Mouse (Mus musculus) left cerebral cortex, postnatal 14 days (tissue): ENCODE measurements around the gene Plk5. TPM values are rescaled to one million over a fixed set of nuclear protein-coding genes. Genes with fewer than 3 reads are reported as not detected.

Experiments used
- DNase-seq, 2 experiments: peaks; one replicate each; pipeline ENCODE4 v3.0.0; 2021 to 2022; ENCODE audit warnings: low spot score in 2 of 2, mixed read lengths in 1 of 2
- intact Hi-C: fragments of 180-260 bp; cut with DNase I; formaldehyde crosslinking; loops from one replicate; pipeline ENCODE4 v1.15.1; 2025
- total RNA-seq, 2 experiments: library from RNA; stranded (reverse); gene quantifications; 2 replicates each; pipeline ENCODE4 v1.2.3; 2021

Gene Plk5
- total RNA-seq, 2 experiments from 2014 or later: 7.6 to 10.6 TPM

DNA sequence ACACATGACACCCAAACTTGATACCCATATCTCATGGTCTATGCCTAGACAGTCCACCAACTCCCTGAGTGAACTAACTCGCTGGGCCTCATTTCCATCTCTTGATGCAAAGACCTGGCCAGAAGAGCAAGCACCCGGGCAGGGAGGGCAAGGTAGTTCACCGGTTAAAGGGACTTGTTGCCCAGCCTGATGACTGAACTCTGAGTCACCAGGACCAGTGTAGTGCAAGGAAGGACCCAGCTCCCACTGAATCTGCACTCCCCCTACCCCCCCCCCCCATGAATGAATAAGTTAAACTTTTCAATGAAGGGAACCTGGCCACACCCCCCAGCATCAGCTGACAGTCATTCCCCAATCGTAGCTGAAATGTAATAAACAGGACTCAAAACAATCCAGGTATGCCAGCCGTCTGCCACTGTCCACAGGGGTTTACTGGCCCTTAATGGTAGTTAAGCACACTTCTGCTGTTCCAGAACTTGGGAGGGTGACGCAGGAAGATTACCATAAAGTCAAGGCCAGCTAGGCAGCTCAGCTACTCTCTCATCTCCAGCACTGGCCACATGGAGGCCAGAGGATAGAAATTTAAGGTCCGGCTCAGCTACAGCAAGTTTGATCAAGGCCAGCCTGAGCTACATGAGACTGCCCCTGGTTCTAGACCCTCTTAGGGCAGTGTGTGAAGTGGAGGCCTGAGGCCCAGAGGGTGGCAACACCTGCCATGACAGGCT, 26.5 kb downstream of the Plk5 start:
- no peak for DNase-seq
- intact Hi-C loops: no loop called here

DNA sequence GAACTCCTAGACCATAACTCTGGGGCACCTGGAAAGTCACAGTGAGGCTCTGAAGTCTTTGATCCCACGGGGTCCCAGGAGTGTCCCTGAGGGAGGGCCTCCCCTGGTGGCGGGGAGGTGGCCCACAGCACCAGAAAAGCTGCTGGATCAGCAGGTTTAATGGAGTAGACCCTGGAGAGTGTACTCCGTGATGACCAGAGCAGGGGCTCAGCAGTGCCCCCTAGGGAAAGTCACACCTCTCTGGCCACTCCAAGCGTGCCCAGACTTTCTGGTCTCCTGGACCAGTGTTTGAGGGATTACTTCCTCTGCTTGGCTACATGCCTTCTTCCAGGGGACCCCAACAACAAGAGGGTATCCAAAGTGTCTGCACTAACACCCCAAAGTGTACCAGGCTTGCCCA, 27.2 kb downstream of the Plk5 start:
- intact Hi-C loops: no loop called here
- no peak for DNase-seq

DNA sequence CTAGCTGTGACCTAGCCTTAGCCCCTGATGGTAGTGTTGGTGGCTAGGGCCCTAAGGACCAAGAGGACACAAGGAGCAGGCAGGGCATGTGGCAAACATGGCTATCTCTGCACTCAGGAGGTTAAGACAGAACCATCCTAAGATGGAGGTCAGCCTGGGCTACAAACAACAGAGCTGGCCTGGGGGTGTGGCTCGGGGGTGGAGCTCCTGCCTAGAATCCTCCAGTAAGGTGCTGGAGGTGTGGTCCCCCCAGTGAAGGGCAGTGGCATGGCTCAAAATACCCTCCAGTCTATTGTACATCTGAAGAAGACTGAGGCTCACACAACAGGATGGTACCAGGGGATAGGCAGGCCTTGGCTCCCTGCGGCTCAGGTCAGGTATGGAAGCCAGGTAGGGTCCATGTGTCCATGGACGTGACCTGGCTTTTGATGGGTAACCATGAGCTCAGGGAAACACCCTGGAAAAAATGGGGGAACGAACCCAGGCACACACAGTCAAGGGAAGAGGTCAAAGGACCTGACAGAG, 27.9 kb downstream of the Plk5 start:
- DNase-seq: no peak
- intact Hi-C loops: no loop called here

DNA sequence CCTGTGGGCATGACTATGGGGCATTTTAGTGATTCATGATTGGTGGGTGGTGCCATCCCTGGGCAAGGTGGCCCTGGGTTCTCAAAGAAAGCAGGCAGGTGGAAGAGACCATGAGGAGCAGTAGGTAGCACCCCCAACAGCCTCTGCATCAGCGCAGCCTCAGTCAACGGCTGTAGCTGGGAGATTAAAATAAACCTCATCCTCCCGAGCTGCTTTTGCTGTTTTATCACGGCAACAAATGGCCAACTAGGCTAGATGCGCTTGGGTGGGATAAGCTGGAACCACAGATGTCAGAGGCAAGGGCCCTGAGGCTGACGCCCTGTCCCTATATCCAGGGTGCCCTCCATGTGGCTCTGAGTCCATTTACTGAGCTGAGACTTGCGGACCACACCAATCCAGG, 28.4 kb downstream of the Plk5 start:
- intact Hi-C loops: no loop called here
- no peak for DNase-seq

DNA sequence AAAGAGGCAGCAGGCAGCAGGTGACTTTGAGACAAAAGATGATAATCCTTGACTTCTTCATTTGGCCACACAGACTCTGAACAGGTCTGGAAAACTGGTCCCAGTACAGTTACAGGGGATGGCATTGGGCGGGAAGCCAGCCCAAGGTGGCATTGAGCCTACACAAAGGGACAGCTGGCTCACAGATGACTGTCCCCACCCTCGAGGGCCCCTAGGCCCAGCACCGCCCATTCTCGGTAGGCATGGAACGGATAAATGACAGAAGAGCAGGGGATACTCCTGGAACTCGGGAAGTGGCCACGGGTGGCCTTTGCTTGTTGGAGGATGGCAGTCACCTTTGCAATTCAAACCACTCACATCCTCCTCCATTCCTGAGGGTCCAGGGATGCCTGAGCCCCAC, 29.1 kb downstream of the Plk5 start:
- DNase-seq: no peak
- intact Hi-C loops: no loop called here

DNA sequence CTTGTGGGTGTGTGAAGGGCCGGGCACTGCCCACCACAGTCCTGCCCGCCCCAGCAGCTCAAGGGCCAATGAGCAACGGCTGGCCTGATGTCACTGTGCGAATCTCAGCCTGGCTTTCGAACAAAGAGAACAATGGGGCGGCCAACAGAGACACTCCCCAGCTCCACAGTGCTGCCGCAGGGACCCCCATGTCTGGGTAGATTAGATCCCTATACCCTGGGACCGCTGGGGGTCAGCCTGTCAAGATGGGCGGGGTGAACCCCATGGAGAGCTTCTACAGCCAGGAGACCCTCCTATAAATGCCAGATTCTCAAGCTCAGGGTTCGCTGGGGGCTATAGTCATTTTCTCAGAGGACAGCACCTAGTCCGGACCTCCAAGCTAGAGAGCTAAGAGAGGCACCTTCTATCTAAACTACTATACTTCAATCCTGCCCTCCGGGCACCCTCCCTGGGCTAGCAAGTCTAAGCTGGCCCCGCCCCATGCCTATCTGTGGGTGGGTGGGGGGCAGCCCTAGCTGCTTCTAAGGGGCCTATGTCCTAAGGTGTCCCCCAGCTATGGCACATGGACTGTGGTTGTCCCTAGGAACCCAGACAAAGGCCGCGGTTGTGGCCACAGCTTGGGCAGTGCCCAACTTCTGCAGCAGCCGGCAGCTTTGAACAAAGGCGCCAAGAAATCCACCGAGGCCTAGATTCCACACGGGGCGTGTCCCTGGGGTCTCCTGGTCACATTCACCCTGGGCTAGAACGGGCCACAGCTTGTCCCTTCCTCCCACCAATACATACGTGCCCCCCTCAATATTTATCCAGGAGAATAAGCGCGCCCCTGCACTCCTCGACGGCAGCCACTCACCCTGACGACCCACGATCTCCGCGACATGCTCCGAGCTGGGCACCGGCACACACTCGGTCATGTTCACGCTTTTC, 29.8 kb downstream of the Plk5 start:
- intact Hi-C loops: no loop called here
- peak in 1 of 2 experiments; percentile 67 for DNase-seq

DNA sequence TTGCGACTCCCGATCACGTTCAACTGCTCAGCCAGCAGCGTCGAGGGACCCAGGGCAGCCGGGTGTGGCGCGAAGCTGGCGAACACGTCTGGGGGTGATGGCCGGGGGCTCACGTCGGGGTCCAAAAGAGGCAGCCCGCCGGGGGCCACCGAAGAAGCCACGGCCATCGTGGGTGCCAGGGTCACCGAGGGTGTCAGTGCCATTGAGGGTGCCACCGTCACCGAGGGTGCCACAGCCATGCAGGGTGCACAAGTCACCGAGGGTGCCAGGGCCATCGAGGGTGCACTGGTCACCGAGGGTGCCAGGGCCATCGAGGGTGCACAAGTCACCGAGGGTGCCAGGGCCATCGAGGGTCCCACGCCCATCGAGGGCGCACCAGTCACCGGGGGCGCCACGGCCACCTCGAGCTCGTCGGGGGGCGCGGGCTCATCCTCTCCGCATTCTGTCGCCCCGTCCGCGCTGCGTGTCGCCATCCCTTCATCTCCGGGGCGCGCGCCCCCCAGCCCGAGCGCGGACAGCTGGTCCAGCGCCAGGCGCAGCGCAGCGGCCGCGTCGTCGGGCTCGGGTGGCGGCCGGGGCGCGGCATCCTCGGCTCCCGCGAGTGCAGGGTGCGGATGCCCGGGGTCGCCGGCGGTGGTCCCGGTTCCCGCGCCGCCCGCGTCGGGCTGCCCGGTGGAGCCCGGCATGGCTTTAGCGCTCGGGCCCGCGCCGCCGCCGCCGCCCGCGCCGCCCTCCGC, 30.6 kb downstream of the Plk5 start:
- DNase-seq: no peak

DNA sequence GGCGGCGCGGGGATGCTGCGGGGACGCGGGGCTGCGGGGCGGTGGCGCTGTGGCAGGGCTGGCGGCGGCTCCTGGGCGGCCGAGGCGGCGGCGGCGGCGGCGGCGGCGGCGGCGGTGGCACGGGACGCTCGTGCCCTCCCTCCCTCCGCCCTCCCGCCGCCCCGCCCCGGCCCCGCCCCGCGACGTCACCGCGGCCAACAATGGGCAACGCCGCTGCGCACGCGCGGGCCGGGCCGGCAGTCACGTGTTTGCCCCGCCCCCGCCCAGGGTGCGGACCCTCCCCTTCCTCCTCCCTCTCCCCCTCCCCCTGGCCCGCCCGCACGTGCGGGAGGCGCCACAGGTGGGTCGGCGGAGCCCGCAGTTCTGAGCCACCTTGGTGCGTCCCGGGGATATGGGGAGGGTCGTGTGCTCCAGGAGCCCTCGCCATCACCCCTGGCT, 31.3 kb downstream of the Plk5 start, which contains the start of gene Mex3d:
TSS of gene Mex3d (minus strand) at position 138 of the 438 bp plus-strand sequence.
- peak; percentile 79 to 91 for DNase-seq
- intact Hi-C loops: no loop called here

More for the DNA sequence above, 30.6 kb downstream of the Plk5 start:
- intact Hi-C loops: no loop called here

DNA sequence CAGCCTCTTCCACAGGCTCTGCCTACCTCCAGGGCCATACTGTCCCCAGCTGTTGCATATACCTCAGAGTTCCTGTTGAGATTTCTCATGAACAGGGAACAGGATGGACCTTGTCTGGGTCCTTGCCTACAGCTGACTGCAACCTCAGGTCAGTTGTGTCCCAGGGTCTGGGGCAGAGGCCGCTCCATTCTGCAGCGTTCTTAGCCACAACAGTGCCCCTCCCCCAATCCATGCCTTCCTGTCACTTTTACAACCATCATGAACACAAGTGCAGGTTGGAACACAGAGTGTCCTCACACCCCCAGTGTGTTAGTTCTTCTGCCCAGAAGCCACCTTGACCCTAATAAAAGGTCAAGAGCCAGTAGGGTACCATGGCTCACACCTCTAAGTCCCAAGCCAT, 32.5 kb downstream of the Plk5 start:
- intact Hi-C loops: no loop called here
- no peak for DNase-seq

DNA sequence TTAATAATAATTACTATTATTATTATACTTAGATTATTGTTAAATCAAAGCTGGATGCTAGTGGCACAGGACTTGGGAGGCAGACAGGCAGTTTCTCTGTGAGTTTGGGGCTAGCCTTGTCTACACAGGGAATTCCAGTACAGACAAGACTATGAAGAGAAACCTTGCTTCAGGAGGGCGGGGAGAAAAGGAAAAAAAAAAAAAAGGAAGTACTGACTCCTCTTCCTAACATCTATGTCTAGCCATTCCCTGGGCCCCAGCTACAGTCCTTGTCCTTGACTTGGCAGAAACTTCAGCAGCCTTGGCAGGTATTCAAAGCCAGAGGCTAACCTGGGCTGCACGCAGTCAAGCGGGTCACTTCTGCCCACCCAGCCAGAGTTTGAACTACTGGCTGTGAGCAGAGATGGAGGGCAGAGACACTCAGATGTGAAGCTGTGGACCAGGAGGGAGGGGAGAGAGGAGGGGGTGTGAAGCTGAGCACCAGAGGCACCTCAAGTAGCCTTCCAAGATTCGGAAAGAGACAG, 33.0 kb downstream of the Plk5 start:
- intact Hi-C loops: no loop called here
- DNase-seq: no peak

DNA sequence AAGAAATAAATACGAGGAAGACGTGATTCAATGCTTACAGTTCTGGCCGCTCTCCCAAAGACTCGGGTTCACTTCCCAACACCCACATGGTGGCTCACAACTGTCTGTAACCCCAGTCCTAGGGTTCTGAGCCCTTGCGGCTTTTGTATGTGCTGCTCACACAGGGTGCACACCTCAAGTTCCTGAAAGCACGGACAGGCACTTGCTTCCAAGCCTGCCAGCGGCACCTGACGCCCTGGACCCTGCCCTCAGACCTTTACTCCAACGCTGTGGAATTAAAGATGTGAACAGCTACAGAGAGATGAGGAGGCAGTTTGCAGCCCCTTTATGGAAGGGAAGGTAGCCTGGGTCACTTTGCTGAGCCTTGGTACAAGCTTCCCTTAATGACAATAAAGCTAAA, 34.4 kb downstream of the Plk5 start:
- DNase-seq: no peak
- intact Hi-C loops: no loop called here

DNA sequence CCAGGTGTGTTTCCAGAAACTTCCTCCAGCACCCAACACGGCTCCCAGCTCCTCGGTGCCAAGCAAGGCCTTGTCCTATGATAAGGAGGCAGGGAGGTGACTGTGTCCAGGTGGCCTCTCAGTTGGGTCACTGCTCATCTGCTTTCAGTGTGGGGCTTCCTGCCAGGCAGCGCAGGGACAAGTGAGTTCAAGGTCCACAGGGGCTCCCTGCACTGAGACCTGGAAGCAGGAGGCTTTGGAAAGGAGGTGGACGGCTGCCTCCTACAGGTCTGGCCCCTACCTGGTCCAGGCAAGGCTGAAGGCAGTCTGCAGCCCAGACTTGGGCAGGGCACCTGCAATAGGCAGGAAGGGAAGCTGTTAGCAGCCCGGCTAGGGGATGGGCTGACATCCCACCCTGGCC, 36.4 kb downstream of the Plk5 start:
- intact Hi-C loops: no loop called here
- DNase-seq: no peak

DNA sequence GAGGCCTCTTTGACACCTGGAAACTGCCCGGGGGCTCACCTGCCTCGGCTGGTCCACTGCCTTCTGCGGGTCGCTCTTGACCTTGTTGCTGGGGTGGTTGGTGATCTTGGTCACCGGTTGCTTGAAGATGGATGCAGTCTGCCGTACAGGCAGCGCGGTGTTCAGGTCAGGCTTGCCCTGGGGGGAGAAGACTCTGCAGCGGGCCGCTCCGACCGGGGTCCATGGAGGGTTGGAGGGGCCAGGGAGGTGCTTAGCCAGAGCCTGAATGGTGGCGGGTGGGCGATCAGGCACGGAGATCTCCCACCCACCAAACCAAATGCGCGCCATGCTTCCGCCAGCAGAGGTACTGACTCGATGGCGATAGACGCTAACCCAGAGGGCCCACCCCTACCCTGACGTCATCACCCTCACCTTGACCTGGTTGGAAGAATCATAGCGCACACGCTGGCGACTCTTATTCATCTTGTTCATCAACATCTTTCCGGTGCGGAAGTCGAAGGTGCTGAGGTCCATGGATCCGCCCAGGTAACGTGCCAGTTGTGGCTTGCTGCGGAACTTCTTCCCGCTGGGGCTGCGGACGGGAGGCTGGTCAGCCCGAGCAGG, 38.9 kb downstream of the Plk5 start:
- no peak for DNase-seq
- intact Hi-C loops: no loop called here

DNA sequence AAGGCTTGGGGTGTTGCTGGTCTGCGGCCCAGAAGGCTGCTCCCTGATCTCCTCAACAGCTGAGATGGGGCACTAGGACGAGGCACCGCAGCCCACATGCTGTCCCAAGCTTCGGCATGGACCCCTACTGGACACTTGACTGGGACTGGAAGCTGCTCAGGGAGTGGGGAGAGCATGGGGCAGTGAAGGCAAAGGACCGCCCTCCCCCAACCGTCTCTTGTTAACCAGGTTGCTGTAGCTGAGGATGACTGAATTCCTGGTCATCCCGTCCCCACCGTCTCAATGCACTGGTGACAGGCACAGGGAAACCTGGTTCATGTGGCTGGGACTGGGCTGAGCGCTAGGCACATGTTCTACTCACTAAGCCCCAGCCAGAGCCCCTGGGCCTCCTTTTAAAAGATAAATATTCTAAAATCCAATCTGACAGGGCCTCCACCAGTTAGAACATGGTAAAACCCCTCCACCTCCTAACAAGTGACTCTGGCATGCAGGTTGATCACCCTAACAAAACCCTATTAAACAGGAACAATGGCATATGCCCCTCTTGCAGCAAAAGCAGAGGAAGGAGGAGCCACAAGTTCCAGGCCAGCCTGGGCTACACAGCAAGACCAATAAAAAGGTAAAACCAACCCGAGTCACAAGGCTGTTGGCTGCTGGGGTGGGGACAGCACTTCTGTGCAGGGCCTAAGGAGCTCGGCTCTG, 40.7 kb downstream of the Plk5 start:
- intact Hi-C loops: no loop called here
- no peak for DNase-seq

DNA sequence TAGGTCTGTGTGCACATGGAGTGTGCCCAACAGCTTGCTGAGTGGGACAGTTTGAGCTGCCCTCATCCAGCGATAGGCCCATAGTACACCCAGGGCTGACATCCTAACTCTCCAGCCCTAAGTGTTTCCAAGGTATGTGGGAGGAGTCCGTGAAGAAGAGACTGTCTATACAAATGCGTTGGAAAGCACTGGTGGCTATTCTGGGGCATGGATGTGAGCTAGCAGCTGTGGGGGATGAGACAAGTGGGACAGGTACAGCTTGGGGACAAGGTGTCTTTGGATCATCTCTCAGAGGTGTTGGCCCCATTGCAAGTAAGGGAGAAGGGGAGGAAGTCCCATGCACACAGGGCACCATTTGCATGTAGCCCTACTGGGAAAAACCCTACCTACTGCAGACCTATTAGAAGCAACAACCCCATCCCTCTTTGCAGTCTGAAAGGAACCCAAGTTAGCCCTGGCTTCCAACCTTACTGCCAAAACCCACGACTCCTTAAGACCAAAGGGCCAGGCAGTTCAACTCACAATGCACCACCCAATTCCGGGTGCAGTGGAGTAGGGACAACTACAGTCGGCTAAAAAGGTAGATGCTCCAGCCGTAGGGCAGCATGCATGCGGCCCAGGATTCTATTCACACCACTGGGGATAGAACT, 41.4 kb downstream of the Plk5 start:
- intact Hi-C loops: no loop called here

DNA sequence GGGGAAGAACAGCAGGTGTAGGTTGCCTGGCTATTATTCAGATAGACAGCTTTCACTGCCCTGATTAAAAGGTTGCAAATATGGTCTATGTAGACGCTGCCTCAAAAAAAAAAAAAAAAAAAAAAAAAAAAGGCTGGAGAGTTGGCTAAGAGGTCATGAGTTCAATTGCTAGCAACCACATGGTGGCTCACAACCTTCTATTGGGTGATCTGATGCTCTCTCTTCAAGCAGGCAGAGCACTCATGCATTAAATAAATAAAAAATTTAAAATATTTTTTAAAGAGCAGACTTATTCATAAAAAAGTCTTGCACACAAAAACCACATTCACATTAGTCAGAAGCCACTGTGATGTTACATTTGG, 41.9 kb downstream of the Plk5 start:
- DNase-seq: no peak
- intact Hi-C loops: no loop called here

More for the DNA sequence above, 41.4 kb downstream of the Plk5 start:
- DNase-seq: no peak

DNA sequence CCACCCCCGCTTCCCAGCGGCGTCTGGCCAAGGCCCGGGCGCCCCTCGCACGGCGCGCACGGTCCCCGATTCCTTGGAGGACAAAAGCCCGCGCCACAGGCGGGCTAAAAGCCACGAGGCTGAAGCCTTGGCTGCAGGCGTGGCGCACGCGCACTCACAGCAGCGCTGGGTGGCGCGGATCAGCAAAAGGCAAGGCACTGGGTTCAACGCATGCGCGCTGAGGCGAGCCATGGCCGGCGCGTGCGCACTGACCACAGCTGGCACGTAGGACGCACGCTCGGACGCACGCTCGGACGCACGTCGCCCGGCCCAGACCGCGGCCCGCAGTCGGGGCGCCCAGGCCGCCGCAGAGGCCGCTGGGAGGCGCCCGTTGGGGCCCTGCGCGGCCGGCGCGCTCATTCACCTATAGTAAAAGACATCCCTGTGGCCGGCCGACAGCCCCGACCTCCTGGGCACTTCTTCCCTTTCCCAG, 42.5 kb downstream of the Plk5 start:
- intact Hi-C loops: no loop called here
- peak; percentile 98 to 99 for DNase-seq
